Mouse (Mus musculus) E14TG2a.4 (cell line): ENCODE results near the gene Gphb5.

Source experiments
- H3K27me3 ChIP-seq: 2 replicates; pipeline ENCODE4 v1.6.1; 2014; ENCODE audit warnings: low read length, control low read depth; ENCODE audit not compliant: insufficient read depth
- H3K36me3 ChIP-seq: 2 replicates; pipeline ENCODE4 v1.6.1; 2014; ENCODE audit warnings: low read length, control low read depth; ENCODE audit not compliant: insufficient read depth
- H3K4me1 ChIP-seq: replicated peaks from 2 replicates; pipeline ENCODE4 v1.6.1; 2014; ENCODE audit warnings: low read depth, low read length, control low read depth
- H3K4me3 ChIP-seq: replicated peaks from 2 replicates; pipeline ENCODE4 v1.5.1; 2014; ENCODE audit warnings: mild to moderate bottlenecking, low read length
- H3K9me3 ChIP-seq: 2 replicates; pipeline ENCODE4 v1.6.1; 2014; ENCODE audit warnings: low read length, control low read depth
- CTCF ChIP-seq: conservative IDR thresholded peaks from 2 replicates; pipeline ENCODE4 v1.5.1; 2014; ENCODE audit warnings: low read length
- NANOG ChIP-seq: IDR thresholded peaks from 2 replicates; pipeline ENCODE4 v1.6.1; 2014; ENCODE audit warnings: borderline replicate concordance, low read length, mixed read lengths
- POU5F1 ChIP-seq: IDR thresholded peaks from 2 replicates; pipeline ENCODE4 v1.6.1; 2014; ENCODE audit warnings: low read length, borderline replicate concordance

Gphb5 gene

GRCm38 (mm10) chr12:75364416-75364815 lies 52.2 kb downstream of the Gphb5 start:
- no peaks in the 10 kb centered on the region for H3K9me3 ChIP-seq
- H3K27me3 ChIP-seq: peaks cover 31% of the 10 kb centered on the region
- no peak overlapping the region for H3K4me3 ChIP-seq
- TF ChIP-seq CTCF (no peak), POU5F1 (no peak), NANOG (no peak)
- no peaks in the 10 kb centered on the region for H3K36me3 ChIP-seq
- H3K4me1 ChIP-seq: no peaks in the 10 kb centered on the region

GRCm38 (mm10) chr12:75362456-75362855 lies 54.1 kb downstream of the Gphb5 start:
- Histone ChIP-seq H3K9me3 (no peaks in the 10 kb centered on the region), H3K36me3 (no peaks in the 10 kb centered on the region), H3K4me3 (no peak overlapping the region), H3K27me3 (peaks cover 14% of the 10 kb centered on the region), H3K4me1 (no peaks in the 10 kb centered on the region)
- TF ChIP-seq CTCF (no peak), NANOG (no peak), POU5F1 (no peak)
